Mouse (Mus musculus) embryonic facial prominence, embryonic 13.5 days (tissue): ENCODE data around the gene Gm8050. TPM values are rescaled to one million over a fixed set of nuclear protein-coding genes. Genes with fewer than 3 reads are reported as not detected.
A peak's percentile ranks its signal among the peaks of the same experiment; 100 is the strongest.
"Not testable (repeated sequence)": the region's sequence is repeated elsewhere in the genome, so short reads cannot be mapped to it uniquely, and the experiment has no call there.

Source experiments
- ATAC-seq: fragments of 200-750 bp; cut with Nextera tagmentation; 2 replicates; pipeline ENCODE4 v1.8.0; 2017; ENCODE audit warnings: low read depth; ENCODE audit not compliant: insufficient number of reproducible peaks, insufficient read depth, low FRiP score, low TSS enrichment
- H3K27ac ChIP-seq: fragments of 300-500 bp; sonication (generic); 2 replicates; pipeline ENCODE4 v1.5.1; 2015; ENCODE audit warnings: moderate library complexity, mild to moderate bottlenecking, inconsistent platforms
- H3K27me3 ChIP-seq: fragments of 300-500 bp; sonication (generic); 2 replicates; pipeline ENCODE4 v1.6.1; 2015; ENCODE audit warnings: mild to moderate bottlenecking, inconsistent platforms
- H3K36me3 ChIP-seq: fragments of 300-500 bp; sonication (generic); 2 replicates; pipeline ENCODE4 v1.6.1; 2015; ENCODE audit warnings: mild to moderate bottlenecking, inconsistent platforms
- H3K4me1 ChIP-seq: fragments of 300-500 bp; sonication (generic); 2 replicates; pipeline ENCODE4 v1.6.1; 2015; ENCODE audit warnings: inconsistent platforms
- H3K4me2 ChIP-seq: fragments of 300-500 bp; sonication (generic); 2 replicates; pipeline ENCODE4 v1.6.1; 2015; ENCODE audit warnings: moderate library complexity, mild to moderate bottlenecking, inconsistent platforms
- H3K4me3 ChIP-seq: fragments of 300-500 bp; sonication (generic); 2 replicates; pipeline ENCODE4 v1.5.1; 2015; ENCODE audit warnings: mild to moderate bottlenecking, inconsistent platforms
- H3K9ac ChIP-seq: fragments of 300-500 bp; sonication (generic); 2 replicates; pipeline ENCODE4 v1.6.1; 2015; ENCODE audit warnings: mild to moderate bottlenecking, inconsistent platforms
- H3K9me3 ChIP-seq: fragments of 300-500 bp; sonication (generic); 2 replicates; pipeline ENCODE4 v1.6.1; 2016; ENCODE audit warnings: inconsistent platforms
- WGBS: fragments of 180-500 bp; shearing (Covaris S2); methylation state at CpG from one replicate; pipeline ENCODE4 v1.1.7; 2015; ENCODE audit warnings: mixed read lengths; 5-methylcytosine and 5-hydroxymethylcytosine counted together
- polyA plus RNA-seq: library from polyadenylated mRNA; unstranded; fragments of >200 nt; fragmentation: Nextera tagmentation; extraction: Ambion mirVana; gene quantifications from 2 replicates; pipeline ENCODE4 v1.2.1, GENCODE M21; 2015

Gm8050 gene
- not detected in 2 replicates for polyA plus RNA-seq

GRCm38 (mm10) chr14:6720151-6720550 lies at the start of gene Gm8050:
TSS of gene Gm8050 (minus strand) at chr14:6720251.
- not testable (repeated sequence) for H3K9ac ChIP-seq, H3K4me2 ChIP-seq, H3K36me3 ChIP-seq, H3K9me3 ChIP-seq, H3K27me3 ChIP-seq, H3K27ac ChIP-seq, H3K4me1 ChIP-seq, ATAC-seq, H3K4me3 ChIP-seq
- whole genome bisulfite sequencing, result 67% methylated on average over 1 of the region's 2 CpGs

- Histone ChIP-seq H3K4me3 (peak overlapping the region; percentile 47), H3K4me2 (peak overlapping the region; percentile 58)
- H3K4me1 ChIP-seq, H3K27me3 ChIP-seq, H3K9me3 ChIP-seq, H3K27ac ChIP-seq, H3K36me3 ChIP-seq, H3K9ac ChIP-seq, ATAC-seq: not testable (repeated sequence)
- 5% methylated on average over 4 of the region's 13 CpGs for WGBS
Measured at GRCm38 (mm10) chr14:6757231-6757536, 37.1 kb upstream of the Gm8050 start.

DNA sequence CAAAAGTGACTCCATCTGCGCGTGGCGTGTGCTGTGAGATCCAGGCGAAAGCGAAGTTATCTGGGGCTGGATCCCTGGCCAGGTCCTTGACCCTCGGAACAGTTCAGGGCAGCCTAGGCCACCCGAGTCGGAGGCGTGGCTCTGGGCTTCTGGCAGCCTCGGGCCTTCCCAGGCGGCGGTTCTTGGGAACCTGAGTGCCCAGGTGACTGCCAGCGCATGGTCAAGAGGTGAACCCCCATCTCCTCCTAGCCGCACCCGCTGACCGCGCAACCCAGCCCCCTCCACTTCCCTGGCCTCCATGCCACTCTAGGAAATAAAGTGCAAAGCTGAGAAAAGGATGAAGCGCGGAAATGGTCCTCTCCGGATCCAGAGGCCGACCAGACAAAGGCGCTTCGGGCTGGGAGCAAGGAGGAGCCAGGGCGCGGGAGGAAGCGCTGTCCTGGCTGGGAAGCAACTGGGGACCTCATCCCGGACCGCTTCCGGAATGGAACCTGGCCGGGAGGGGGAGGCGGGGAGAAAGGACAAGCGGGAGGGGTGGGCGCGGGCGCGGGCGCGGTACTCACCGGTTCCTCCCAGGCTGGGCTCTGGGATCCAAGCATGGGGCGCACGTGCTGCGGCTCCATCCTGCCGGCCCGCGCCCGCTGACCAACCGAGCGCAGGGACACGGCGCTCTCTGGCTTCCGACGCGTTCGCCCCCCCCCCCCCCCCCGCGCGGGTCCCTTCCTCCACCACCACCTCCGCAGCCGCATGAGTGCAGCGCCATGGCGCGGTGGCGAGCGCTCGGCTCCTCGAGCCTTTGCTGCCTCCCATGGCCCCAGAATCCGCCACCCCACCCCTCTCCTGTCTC lies 36.6 kb upstream of the Gm8050 start:
- H3K36me3 ChIP-seq, H3K4me1 ChIP-seq, ATAC-seq, H3K27me3 ChIP-seq, H3K27ac ChIP-seq, H3K9me3 ChIP-seq: not testable (repeated sequence)
- Histone ChIP-seq H3K9ac (peak overlapping the region; percentile 65), H3K4me2 (peak overlapping the region; percentile 58), H3K4me3 (peak overlapping the region; percentile 47)
- under 1% methylated on average over 37 of the region's 67 CpGs for WGBS

- not testable (repeated sequence) for H3K27me3 ChIP-seq, H3K4me3 ChIP-seq, H3K36me3 ChIP-seq, H3K4me2 ChIP-seq, H3K9ac ChIP-seq, H3K4me1 ChIP-seq, H3K27ac ChIP-seq, ATAC-seq, H3K9me3 ChIP-seq
- WGBS, result no CpG with 5 or more reads among the region's 2 CpGs
Measured at GRCm38 (mm10) chr14:6742232-6742631, 22.2 kb upstream of the Gm8050 start, which contains the start of gene Gm3636. TSS of gene Gm3636 (minus strand) at chr14:6742332.

DNA sequence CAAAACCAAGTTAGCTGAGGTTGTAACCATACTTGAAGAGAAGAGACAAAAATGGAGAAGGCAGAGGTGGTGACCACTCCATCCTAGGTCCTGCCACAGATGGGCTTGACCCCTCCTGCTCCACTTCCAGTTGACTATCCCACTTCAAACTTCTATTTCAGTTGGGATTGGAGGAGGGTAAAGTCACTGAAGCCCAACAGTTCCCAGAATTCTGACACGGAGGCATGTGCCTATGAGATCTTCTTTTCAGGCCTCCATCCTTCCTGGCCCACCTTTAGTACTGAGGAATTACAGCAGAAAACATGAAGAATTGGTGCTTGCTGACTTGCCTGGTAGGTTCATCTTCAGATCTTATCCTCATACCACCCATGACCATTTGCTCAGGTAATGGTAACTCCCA lies 36.0 kb downstream of the Gm8050 start, which contains the start of gene Gm10251:
Gene Gm10251, minus strand, starts transcription at position 101 of the 400 bp plus-strand sequence.
- WGBS, result no CpG with 5 or more reads among the region's 1 CpGs
- not testable (repeated sequence) for H3K36me3 ChIP-seq, H3K9ac ChIP-seq, H3K27me3 ChIP-seq, H3K4me3 ChIP-seq, H3K27ac ChIP-seq, ATAC-seq, H3K9me3 ChIP-seq, H3K4me2 ChIP-seq, H3K4me1 ChIP-seq

Other genes with a start within 250 kb of the Gm8050 start
- gene Gm8356, start 183.0 kb downstream of the Gm8050 start, polyA plus RNA-seq, result not detected in 2 replicates
- 0.67 TPM in 1 of 2 replicates, not detected in the other for gene Gm3629, start 129.6 kb downstream of the Gm8050 start, polyA plus RNA-seq
- gene Gm3460, start 97.8 kb downstream of the Gm8050 start, polyA plus RNA-seq, result not detected in 2 replicates
- not detected in 2 replicates for gene Gm10251, start 36.1 kb downstream of the Gm8050 start, polyA plus RNA-seq
- gene Gm3636, start 22.1 kb upstream of the Gm8050 start, polyA plus RNA-seq, result 5.0 and 5.1 TPM in 2 replicates
- not detected in 2 replicates for gene Gm8362, start 54.2 kb upstream of the Gm8050 start, polyA plus RNA-seq
- gene Gm3642, start 120.1 kb upstream of the Gm8050 start, polyA plus RNA-seq, result not detected in 2 replicates
- gene Gm3667, start 169.7 kb upstream of the Gm8050 start, polyA plus RNA-seq, result 0.51 and 0.66 TPM in 2 replicates